Mouse (Mus musculus): ENCODE results near the gene Gpatch1.
"Not testable (repeated sequence)": the region's sequence is repeated elsewhere in the genome, so short reads cannot be mapped to it uniquely, and the experiment has no call there.

Gpatch1 gene

GRCm38 (mm10) chr7:35331590-35331989 is 13.3 kb upstream of the Gpatch1 start:
- DNase-seq (ENCODE audit: low read depth, low spot score) = no peak

GRCm38 (mm10) chr7:35322732-35323420 is 4.6 kb upstream of the Gpatch1 start:
- DNase-seq (ENCODE audit: low read depth, low spot score) = no peak

GRCm38 (mm10) chr7:35322161-35322560 is 3.9 kb upstream of the Gpatch1 start:
- no peak for DNase-seq (ENCODE audit: low read depth, low spot score)

GRCm38 (mm10) chr7:35319755-35320154 is 1.5 kb upstream of the Gpatch1 start:
- DNase-seq (ENCODE audit: low read depth, low spot score) = no peak

GRCm38 (mm10) chr7:35319221-35319620 is 981 bp upstream of the Gpatch1 start:
- DNase-seq (ENCODE audit: low read depth, low spot score) = not testable (repeated sequence)

DNA sequence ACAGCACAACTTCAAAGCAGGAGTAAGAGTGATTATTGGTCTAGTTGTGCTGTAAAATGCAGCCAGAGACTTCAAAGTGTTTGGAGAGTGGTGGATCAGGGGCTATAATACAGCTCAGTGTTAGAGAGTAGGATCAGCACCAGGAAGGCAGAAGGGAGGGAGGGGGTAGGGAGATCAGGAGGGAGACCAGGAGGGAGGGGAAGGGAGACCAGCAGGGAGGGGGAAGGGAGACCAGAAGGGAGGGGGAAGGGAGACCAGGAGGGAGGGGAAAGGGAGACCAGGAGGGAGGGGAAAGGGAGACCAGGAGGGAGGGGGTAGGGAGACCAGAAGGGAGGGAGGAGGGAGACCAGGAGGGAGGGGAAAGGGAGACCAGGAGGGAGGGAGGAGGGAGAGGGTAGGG is 4.1 kb downstream of the Gpatch1 start:
- DNase-seq (ENCODE audit: low read depth, low spot score) = no peak

DNA sequence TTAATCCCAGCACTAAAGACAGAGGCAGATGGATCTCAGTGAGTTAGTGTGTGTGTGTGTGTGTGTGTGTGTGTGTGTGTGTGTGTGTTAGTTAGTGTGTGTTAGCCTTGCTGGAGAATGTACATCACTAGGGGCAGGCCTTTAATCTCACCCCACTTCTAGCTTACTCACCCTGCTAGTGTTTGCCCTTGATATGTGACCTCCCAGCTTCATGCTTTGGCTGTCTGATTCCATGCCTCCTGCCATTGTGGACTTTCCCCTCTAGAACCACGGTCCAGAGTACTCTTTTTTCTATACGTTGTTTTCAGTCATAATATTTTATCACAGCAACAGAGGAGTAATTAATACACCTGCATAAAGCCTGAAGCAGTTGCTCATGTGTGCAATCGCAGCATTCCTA is 7.0 kb downstream of the Gpatch1 start:
- DNase-seq (ENCODE audit: low read depth, low spot score) = no peak

DNA sequence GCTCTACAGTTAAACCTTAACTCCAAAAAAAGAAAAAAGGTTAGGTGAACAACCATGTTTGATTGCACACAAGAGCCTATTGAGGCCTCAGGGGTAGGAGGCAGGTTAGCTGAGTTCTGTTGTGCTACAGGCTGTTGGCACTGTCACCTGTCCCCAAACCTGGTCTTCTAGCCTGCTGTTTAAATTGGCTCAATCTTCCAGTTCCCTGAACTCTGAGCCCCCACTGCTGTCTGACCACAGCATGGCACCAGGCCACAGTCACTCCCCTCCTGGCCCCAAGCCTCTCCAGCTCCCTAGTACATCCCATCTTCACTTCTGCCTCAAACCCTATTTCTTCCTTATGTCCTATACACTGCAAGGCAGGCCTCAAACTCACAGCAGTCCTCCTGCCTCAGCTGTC is 17.4 kb downstream of the Gpatch1 start:
- DNase-seq (ENCODE audit: low read depth, low spot score) = no peak

- DNase-seq (ENCODE audit: low read depth, low spot score) = no peak
These were observed 18.6 kb downstream of the Gpatch1 start for GRCm38 (mm10) chr7:35299656-35300055.

DNA sequence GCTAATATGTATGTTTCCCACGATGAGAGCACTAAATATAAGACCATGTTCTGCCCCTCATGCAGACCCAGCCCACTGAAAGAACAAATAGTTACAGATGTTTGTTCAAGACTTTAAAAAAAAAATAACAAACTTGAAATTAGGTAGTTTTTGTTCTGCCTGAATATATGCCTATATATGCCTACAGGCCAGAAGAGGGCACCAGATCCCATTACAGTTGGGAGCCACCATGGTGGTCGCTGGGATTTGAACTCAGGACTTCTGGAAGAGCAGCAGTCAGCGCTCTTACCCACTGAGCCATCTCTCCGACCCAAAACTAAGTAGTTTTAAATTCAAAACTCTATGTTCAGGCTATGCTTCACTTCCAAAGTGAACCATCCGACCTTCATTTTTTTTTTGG is 20.4 kb downstream of the Gpatch1 start:
- DNase-seq (ENCODE audit: low read depth, low spot score) = no peak

- no peak for DNase-seq (ENCODE audit: low read depth, low spot score)
These were observed 22.6 kb downstream of the Gpatch1 start for GRCm38 (mm10) chr7:35295631-35296030.

GRCm38 (mm10) chr7:35293464-35293863 is 24.8 kb downstream of the Gpatch1 start:
- DNase-seq (ENCODE audit: low read depth, low spot score) = no peak

DNA sequence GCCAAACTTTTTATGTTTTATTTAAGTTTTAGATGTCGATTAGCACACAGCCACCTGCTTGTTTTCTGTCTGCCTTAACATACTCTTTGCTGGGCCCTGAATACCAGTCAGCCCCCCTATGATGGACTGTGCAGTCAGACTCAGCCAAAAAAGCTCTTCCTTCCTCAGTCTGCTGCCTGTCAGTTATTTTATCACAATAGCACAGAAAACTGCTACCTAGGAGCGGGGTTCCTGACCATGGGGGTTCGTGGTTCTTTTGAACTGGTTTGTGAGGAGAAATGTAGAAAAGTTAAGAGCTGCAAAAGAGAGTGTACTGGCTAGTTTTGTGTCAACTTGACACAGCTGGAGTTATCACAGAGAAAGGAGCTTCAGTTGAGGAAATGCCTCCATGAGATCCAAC is 39.3 kb downstream of the Gpatch1 start:
- DNase-seq (ENCODE audit: low read depth, low spot score) = no peak

GRCm38 (mm10) chr7:35277433-35277832 is 40.8 kb downstream of the Gpatch1 start:
- DNase-seq (ENCODE audit: low read depth, low spot score) = no peak

DNA sequence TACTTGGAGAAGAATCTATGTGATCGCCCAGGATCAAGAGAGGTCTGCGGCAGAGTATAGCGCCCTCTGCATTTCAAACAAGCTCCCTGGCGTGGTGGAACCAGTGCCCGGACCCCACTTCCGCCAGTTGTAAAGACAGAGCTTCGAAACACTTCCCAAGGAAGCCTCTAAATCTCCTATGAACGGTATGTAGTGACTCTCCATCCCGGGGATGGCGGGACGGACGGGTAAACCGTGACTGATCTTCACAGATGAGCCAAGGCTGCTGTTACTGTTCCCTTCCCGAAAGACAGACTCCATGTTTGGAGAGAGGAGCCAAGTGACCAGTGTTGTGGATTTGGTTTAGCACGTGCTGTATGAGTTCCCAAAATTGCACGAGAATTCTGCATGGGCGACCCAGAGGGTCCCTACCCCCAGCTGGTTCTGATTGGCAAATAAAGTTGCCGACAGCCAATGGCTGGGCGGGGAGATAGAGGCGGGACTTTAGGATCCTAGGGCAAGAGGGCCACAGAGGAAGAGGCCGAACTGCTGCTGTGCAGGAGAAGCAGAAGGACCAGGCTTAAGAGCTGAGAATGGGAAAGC is 48.7 kb downstream of the Gpatch1 start:
- DNase-seq (ENCODE audit: low read depth, low spot score) = peak; percentile 33

DNA sequence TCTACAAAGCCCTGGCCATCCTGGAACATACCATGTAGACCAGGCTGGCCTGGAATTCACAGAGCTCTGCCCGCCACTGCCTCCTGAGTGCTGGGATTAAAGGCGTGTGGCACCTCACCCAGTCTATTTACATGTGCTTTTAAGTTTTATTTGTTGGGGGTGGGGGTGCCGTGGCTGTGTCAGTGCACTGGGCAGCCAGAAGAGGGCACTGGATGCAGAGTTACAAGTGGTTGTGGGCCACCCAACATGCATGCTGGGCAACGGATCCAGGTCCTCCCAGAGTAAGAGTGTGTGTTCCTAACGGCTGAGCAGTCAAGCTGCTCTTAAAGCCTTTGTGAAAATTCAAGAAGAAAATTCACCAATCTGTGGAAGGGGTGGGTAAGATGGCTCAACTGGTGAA is 50.4 kb downstream of the Gpatch1 start:
- DNase-seq (ENCODE audit: low read depth, low spot score) = peak; percentile 21

DNA sequence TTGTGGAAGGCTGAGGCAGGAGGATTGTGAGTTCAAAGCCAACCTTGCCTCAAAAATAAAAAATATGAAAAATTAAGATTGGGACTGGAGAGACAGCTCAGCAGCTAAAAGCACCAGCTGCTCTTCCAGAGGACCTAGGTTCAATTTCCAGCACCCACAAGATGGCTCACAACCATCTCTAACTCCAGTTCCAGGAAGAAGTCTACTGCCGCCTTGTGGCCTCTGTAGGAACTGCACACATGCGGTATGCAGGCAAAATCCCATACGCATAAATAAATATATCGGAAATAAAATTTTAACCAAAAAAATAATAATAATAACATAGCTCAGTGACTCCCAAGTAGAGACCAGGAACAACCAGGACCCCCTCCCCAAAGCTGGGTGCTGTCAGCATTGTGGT is 51.6 kb downstream of the Gpatch1 start:
- DNase-seq (ENCODE audit: low read depth, low spot score) = no peak

- peak; percentile 56 for DNase-seq (ENCODE audit: low read depth, low spot score)
These were observed 53.5 kb downstream of the Gpatch1 start for GRCm38 (mm10) chr7:35264746-35265145.

GRCm38 (mm10) chr7:35263595-35264489 is 54.4 kb downstream of the Gpatch1 start:
- DNase-seq (ENCODE audit: low read depth, low spot score) = no peak

DNA sequence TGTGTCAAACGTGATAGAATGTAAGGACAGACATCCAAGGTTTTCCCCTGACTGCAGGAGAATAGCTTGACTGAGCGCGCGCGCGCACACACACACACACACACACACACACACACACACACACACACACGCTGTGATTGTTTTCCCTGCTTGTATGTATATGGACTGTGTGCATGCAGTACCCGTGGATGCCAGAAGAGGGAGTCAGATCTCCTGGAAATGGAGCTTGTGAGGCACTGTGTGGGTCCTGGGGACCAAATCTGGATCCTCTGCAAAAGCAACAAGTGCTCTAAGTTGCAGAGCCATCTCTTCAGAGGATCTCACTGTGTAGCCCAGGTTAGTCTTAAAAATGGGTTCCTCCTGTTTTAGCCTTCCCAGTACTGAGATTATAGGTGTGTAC is 58.9 kb downstream of the Gpatch1 start:
- DNase-seq (ENCODE audit: low read depth, low spot score) = no peak

GRCm38 (mm10) chr7:35258294-35258693 is 59.9 kb downstream of the Gpatch1 start:
- no peak for DNase-seq (ENCODE audit: low read depth, low spot score)

DNA sequence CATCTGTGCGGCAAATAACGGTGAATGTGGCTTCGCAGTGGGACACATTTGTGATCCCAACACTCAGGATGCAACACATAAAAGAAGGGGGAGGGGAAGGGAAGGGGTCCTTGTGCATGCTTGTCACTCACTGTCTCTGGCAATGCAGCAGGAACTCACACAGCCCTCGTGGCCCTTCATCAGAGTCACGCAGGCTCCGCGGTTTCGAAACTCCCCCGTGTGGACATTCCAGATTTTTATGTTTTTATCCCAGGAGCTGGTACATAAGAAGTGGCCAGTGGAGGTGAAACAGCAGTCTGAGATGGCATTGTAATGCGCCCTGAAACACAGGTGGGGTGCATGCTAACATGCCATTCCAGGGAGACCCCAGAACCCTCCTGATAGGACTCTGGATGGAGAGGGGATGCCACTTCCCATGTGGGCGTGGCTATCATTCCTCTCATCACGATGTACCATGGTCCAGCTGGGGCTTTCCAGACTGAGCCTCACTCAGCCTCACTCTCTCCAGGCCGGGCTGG is 66.1 kb downstream of the Gpatch1 start:
- no peak for DNase-seq (ENCODE audit: low read depth, low spot score)

Measured in CD4-positive helper T cell, adult 2 months (primary cell).